Mouse (Mus musculus) spleen, adult 2 months (tissue): ENCODE measurements around the gene Lysmd2.

Source experiments
- CTCF ChIP-seq: fragments of 200-500 bp; IDR thresholded peaks from 2 replicates; pipeline ENCODE4 v1.5.1; 2011; ENCODE audit warnings: mild to moderate bottlenecking, inconsistent platforms; ENCODE audit not compliant: insufficient read depth, insufficient read length, insufficient replicate concordance; ENCODE audit errors: extremely low read depth
- POLR2A ChIP-seq: fragments of 200-500 bp; IDR thresholded peaks from 2 replicates; pipeline ENCODE4 v1.6.1; 2011; ENCODE audit warnings: low read depth, low read length, inconsistent platforms

DNA sequence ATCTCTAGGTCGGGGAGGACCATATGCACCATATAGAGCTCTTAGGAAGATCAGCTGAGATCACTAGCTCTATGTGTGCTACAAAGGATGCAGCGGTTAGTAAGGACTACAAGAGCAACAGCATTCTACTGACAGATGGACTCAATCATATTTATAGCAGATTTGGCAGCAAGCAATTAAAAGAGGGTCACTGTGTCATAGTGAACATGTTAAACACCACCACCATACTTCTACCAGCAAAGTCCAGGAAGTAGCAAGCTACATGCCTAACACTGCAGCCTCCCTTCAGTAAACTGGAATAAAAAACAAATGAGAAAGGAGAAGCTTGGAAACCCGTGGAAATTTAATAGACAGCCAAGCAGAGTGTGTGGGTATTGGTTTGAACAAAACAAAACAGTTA is 9.0 kb upstream of the Lysmd2 start:
- TF ChIP-seq POLR2A (no peak), CTCF (no peak)
